Mouse (Mus musculus): ENCODE measurements at regions not wholly inside any gene's neighbourhood (a gene's known extent, or its start where the extent isn't known, plus 50 kb on each side); places are given as distances from the start of the nearest gene placed in this dataset.
"Not testable (repeated sequence)": the region's sequence is repeated elsewhere in the genome, so short reads cannot be mapped to it uniquely, and the experiment has no call there.

- DNase-seq (ENCODE audit: low read depth) = no peak
These were observed 192.2 kb upstream of the Tbl1xr1 start for GRCm38 (mm10) chr3:21884216-21884615.

DNA sequence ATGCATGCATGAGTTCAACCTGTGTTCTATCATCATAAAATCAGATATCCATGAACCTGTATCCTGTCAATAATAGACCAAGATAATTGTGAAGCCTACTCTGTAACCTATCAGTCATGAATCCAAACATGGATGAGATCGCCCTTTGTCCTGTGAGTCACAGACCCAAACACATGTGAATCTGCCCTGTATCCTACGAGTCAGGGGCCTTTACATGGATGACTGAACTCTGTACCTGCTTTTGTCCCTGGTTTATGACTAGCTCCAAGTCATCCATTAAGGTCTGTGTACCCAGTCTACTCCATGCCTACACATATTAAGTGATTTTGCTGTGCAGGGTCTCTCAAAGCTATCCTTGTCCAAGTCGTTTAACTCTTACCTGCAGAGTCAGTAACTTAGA lies 187.7 kb upstream of the Tbl1xr1 start:
- no peak for DNase-seq (ENCODE audit: low read depth)

GRCm38 (mm10) chr3:21891819-21892480 lies 184.5 kb upstream of the Tbl1xr1 start:
- DNase-seq (ENCODE audit: low read depth) = no peak

GRCm38 (mm10) chr3:21892864-21893404 lies 183.5 kb upstream of the Tbl1xr1 start:
- no peak for DNase-seq (ENCODE audit: low read depth)

DNA sequence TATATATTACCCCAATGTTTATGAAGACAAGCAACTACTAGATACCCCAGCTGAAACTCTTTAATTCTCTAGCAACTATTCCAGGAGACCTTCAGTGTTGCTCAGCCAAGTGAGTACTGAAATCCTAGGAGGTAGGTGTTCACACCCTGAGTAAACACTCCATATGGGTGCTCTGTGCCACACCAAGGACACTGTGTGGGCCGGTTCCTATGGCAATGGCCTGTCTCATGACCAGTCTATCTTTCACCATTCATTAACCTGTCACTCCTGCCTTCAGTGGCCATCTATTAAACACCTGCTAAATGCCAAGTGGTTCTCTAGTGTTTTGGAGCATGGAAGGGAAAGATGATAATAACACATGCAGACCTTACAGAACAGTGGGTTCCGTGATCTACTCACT lies 180.9 kb upstream of the Tbl1xr1 start:
- no peak for DNase-seq (ENCODE audit: low read depth)

DNA sequence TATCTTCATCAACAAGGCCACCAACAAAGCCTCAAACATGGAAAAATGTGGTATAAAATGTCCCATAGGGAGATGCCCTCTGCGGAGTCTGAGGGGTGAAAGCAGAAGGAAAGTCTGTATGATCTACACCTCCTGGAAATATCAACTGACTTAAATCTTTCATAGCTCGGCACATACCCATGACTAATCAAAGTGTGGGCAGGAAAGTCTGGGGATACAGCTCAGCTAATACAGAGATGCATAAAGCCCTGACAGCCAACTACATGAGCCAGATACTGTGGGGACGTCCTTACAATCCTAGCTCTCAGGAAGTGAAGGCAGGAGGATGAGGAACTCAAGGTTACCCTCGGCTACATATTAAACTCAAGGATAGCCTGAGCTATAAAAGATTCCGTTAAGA lies 178.2 kb upstream of the Tbl1xr1 start:
- DNase-seq (ENCODE audit: low read depth) = no peak

GRCm38 (mm10) chr3:21905384-21906073 lies 170.9 kb upstream of the Tbl1xr1 start:
- peak; percentile 87 for DNase-seq (ENCODE audit: low read depth)

- DNase-seq (ENCODE audit: low read depth) = no peak
These were observed 167.6 kb upstream of the Tbl1xr1 start for GRCm38 (mm10) chr3:21908828-21909227.

GRCm38 (mm10) chr3:21910080-21910479 lies 166.4 kb upstream of the Tbl1xr1 start:
- DNase-seq (ENCODE audit: low read depth) = no peak

- DNase-seq (ENCODE audit: low read depth) = no peak
These were observed 165.4 kb upstream of the Tbl1xr1 start for GRCm38 (mm10) chr3:21911071-21911470.

DNA sequence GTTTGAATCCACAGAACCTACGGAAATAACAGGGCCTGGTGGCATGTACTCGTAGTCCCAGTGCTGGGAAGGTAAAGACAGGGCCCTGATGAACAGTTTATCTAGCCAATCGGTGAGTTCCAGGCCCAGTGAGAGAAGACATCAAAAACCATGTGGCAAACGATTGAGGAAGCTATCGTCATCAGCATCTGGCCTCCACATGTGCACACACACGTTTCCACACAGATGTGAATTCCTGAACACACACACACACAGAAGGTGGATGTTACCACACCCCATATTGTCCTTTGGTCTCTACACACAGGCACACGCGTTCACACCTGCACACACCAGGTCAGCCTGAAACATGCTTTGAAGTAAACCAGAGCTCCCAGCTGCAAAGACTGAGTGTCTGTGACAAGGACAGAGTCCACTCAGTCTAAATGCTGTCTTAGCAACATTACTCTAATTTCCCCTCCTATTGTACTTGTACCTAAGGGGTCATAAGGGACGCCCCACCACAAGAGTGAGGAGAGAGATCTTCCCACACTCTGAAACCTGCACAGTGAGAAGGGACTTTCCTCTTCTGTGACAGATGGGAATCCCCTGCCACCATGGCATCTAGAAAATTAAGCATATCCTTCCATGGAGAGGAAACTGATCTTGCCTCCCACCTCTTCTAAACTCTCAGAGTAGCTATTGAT lies 159.1 kb upstream of the Tbl1xr1 start:
- DNase-seq (ENCODE audit: low read depth) = no peak

GRCm38 (mm10) chr3:21918431-21918830 lies 158.0 kb upstream of the Tbl1xr1 start:
- DNase-seq (ENCODE audit: low read depth) = no peak

GRCm38 (mm10) chr3:21919931-21920330 lies 156.5 kb upstream of the Tbl1xr1 start:
- no peak for DNase-seq (ENCODE audit: low read depth)

DNA sequence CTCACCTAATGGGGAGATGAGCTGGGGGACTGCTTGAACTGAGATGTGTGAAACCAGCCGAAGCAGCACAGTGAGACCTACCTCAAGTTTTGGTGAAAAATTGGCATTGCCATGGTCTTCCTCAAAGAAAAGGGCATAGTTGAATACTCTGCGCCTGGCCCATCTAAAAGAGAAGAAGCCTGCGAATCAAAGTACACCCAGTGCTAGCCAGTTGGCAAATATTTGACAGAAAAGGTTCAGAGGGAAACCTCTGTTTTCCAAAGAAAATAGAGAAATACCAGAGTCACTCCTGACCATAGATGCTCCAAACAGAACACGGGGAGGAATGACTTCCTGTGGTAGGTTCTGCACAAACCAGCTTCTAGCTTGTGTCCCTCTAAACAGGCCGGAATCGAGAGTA lies 144.5 kb upstream of the Tbl1xr1 start:
- DNase-seq (ENCODE audit: low read depth) = no peak

- not testable (repeated sequence) for DNase-seq (ENCODE audit: low read depth)
These were observed 143.8 kb upstream of the Tbl1xr1 start for GRCm38 (mm10) chr3:21932696-21933095.

DNA sequence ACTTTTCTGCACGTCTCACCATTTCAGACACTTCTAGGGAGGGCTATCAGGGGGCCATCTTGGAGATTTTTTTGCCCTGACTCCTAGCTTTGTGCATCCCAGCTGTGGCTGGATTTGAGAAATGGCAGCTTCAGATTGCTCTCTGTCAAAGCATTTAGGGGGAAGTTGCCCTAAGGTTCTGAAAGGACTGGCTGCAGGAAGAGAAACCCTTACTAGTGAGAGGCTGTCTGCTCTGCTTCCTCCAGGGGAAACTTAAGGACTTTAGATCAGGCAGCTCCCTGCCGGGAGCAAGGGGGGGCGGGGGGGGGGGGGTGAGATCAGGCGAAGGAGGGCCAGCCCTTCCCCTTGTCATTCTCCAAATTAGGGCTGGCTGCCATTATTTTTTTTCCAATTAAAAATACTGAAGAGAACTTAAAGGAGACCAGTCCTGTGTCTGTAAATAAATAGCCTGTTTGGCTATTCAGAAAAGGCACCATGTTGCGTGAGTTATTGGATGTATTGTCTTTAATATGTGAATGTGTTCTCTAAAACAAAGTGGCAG lies 141.7 kb upstream of the Tbl1xr1 start:
- DNase-seq (ENCODE audit: low read depth) = no peak

GRCm38 (mm10) chr3:21935571-21936261 lies 140.7 kb upstream of the Tbl1xr1 start:
- peak; percentile 87 for DNase-seq (ENCODE audit: low read depth)

DNA sequence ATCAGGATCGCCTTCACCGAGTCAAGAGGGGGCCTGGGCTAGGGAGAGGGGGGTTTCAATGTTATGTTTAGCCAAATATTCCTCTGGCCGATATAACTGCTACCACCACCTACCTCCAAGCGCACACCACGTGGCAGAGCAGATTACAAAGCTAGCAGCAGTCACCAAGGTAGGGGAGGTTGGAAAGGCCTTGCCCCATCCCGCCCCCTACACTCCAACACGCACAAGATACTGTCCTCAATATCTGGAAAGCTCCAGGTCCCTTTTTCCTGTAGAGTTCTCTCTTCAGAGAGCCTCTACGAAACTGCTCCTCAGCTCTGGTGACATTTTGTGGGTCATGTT lies 140.2 kb upstream of the Tbl1xr1 start:
- DNase-seq (ENCODE audit: low read depth) = no peak

GRCm38 (mm10) chr3:21936616-21937015 lies 139.8 kb upstream of the Tbl1xr1 start:
- DNase-seq (ENCODE audit: low read depth) = no peak

DNA sequence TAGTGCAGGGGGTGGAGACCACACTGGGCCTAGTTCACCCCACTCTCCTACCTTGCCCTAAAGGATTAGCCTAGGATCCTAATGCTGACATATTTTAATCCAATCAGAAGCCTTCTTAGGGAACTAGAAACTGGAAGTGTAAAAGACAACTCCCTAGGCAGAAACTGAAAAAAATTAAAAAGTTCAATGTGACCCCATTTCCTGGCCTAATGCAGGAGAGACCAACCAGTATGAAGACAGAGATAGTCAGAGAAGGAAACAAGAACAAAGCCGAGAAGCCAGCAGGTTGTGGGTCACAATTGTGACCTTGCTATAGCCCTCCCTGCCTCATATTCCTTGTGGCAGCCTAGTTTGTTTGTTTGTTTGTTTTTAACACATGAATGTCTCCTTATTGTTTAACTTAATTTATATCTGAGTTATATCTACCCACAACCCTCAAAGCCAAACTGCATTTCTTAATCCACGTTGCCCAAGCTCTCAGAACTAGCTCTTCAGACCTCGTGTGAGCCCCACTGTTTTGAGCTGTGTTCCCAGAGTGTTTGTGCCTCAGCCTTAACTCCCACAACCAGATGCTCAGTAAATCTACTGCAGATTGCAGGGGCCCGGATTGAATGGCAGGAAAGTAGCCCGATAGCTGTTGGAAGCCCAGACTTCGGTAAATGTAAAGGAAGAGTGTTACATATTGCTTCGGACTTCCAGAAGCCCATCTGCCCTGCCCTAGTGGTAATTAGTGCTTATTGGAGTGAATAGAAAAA lies 139.0 kb upstream of the Tbl1xr1 start:
- no peak for DNase-seq (ENCODE audit: low read depth)

- peak; percentile 76 for DNase-seq (ENCODE audit: low read depth)
These were observed 138.2 kb upstream of the Tbl1xr1 start for GRCm38 (mm10) chr3:21938071-21938848.
